Mouse (Mus musculus) adrenal gland, adult 18-20 months (tissue): ENCODE data around the gene Armh1. TPM values are rescaled to one million over a fixed set of nuclear protein-coding genes. Genes with fewer than 3 reads are reported as not detected.

Experiments
- DNase-seq, 2 experiments: peaks; one replicate each; pipeline ENCODE4 v3.0.0; 2021 to 2022; ENCODE audit warnings: low spot score in 2 of 2
- long read RNA-seq, 2 experiments: library from polyadenylated mRNA; stranded (forward); transcript quantifications; one replicate each; pipeline ENCODE4 v2.0.0; 2021
- total RNA-seq, 2 experiments: library from RNA; stranded (reverse); gene quantifications; 1 replicate in 1 of 2; 2 replicates in 1 of 2; pipeline ENCODE4 v1.2.3; 2021

Armh1 gene
- 1 to 10 TPM; 1.9 to 2.4 TPM for total RNA-seq
- long read RNA-seq, experiment 1, partial matches to known transcripts: 0 of 1 reads
- long read RNA-seq, experiment 1, other reads (novel, unspliced or antisense): 1 of 1 reads
- long read RNA-seq, experiment 2, partial matches to known transcripts: 2 of 6 reads
- long read RNA-seq, experiment 2, other reads (novel, unspliced or antisense): 2 of 6 reads

DNA sequence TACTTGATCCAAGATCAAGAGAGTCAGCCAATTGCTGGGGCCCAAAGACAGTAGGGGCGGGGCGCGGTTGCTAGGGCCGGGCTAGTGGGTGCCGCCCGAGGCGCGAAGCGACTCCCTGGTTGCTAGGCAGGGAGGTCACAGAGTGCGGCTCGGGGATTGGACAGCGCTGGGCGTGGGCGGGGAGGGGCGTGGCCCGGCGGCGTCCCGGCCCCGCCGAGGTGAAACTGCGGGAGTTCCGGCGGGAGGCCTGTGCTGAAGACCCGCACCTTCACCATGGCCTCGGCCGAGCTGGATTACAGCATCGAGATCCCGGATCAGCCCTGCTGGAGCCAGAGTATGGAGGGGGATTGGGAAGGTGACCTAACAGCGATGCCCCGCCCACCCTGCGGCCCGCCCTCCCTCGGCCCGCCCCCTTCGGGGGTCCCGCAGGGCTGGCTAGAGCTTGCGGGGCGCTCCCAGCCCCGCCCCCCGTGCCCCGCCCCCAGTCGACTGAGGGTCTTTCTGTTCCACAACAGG is at the start of gene Armh1, which contains the start of gene Tmem53:
Gene Armh1 (minus strand): TSS at position 325 of the 516 bp plus-strand sequence.
Gene Tmem53 (plus strand): TSS at position 151 of the 516 bp plus-strand sequence.
- peak; percentile 90 to 91 for DNase-seq

DNA sequence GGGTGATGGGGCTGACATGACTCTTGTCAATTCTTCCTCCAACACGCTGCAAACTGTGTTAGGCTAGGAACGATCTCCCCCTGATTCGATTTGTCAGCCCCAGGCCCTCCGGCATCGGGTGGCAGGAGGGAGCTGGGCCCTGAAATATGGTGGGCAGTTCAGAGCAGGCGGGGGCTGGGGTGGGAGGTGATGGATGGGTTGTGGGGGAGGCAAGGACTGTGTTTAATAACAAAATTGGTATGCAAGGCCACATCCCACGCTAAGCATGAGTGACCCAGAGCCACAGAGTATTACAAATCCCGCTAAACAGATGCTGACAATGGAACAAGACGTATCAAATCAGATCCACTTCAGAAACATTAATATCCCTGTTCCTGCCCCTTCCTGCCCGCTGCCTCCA is 48.0 kb upstream of the Armh1 start:
- no peak for DNase-seq

DNA sequence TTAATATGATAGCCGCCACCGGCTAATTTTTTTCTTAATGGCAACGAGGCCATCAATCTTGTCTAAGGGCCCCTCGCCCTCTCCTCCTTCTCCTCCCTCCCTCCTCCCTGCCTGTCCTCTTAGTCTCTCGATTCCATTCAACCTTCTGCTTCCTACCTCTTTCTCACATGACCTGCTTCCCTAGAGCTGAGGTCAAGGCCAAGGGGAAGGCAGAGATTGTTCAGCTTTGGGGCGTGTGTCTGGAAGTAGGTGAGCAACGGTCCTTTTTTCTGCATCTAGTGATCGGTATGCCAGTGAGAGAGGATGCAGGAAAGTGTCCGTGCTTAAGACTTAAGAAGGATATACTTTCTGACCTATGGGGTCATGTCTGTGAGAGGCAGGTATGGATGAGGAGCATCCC is 45.9 kb upstream of the Armh1 start:
- no peak for DNase-seq

GRCm38 (mm10) chr4:117296849-117297593 is 45.1 kb upstream of the Armh1 start:
- no peak for DNase-seq

- no peak for DNase-seq
Observed at GRCm38 (mm10) chr4:117291696-117292095, 39.8 kb upstream of the Armh1 start.

DNA sequence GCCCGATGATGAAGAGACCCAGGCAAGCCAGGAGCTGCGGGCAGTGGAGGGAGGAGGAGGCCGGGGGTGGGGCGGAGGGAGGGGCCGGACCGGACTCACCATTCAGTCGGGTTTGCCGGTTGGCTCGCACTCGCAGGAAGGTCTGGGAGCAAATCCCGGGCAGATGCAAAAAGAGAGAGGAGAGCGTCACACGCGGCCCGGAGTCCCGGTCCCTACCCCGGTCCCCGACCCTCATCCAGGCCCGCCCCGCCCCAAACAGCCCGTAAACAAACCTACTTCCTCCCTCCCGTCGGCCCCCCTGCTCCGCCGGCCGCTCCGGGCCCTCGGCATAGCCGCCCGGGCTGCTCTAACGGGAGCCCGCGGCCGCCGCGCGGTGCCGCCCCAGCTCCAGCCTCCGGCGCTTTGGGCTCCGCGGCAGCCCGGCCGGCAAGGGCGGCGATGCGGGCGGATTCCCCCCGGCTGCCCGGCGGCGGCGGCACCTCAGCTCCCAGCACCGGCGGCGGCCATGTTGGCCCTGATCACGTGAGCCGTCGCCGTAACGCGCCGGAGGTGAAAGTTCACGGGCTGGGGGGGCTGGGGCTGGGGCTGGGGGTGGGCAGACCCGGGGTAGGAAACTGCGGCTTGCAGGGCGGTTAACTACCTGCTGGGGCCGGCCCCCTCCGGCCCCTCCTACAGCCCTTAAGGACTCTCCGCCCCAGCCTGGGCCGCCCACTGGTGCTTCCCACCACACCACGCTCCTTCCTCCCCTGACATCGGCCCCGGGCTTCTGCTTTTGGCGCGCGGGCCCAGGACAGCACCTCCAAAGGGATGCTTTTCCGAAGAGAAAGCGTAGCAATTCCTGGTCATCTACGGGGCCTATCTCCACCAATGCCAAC is 37.2 kb upstream of the Armh1 start:
- DNase-seq: peak; percentile 77 to 81

DNA sequence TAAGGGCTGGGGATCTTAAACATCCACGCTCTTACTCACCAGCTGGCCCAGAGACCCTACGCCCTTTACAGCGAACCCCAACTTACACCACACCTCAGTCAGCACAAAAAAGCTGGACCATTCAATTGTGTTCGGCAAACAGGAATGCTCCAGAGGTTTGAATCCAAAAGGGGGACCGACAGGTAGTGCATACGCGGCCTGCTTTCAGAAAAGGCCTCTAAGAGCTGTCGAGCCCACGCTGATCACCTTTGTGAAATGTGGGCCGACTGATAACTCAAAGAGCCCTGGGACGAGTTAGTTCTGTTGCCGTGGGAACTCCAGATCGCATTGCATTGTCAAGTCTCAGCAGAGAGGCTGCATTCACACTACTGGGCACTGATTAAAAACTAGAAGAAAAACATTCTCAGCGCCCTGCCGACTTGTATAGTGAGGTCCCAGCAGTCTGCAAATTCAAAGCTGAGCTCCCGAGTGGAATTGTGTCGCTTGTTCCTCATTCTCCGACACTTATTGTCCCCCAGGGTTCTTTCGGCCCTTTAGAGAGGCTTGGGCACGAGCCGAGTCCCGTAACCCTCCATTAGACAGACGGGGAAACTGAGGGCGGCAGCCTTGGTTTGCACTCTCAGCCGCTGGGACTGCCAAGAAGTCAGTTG is 36.5 kb upstream of the Armh1 start:
- DNase-seq: no peak

DNA sequence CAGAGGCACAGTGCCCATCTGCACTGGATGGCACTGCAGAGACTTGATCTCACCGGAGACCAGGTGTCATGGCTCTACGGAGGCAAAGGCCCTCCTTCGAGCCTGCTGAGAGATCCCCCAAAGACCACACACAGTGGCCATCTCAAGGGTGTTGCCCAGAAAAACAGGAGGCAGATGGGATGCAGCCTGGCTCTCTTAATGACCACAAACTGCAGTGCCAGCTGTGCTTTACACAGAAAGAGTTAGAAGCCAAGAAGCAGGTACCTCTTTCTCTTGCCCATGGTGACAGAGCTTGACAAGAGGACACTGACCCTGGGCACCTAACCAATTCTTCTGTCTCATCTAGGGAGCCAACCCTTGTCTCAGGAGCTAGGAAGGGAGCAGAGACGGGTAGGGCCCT is 32.4 kb upstream of the Armh1 start:
- no peak for DNase-seq

DNA sequence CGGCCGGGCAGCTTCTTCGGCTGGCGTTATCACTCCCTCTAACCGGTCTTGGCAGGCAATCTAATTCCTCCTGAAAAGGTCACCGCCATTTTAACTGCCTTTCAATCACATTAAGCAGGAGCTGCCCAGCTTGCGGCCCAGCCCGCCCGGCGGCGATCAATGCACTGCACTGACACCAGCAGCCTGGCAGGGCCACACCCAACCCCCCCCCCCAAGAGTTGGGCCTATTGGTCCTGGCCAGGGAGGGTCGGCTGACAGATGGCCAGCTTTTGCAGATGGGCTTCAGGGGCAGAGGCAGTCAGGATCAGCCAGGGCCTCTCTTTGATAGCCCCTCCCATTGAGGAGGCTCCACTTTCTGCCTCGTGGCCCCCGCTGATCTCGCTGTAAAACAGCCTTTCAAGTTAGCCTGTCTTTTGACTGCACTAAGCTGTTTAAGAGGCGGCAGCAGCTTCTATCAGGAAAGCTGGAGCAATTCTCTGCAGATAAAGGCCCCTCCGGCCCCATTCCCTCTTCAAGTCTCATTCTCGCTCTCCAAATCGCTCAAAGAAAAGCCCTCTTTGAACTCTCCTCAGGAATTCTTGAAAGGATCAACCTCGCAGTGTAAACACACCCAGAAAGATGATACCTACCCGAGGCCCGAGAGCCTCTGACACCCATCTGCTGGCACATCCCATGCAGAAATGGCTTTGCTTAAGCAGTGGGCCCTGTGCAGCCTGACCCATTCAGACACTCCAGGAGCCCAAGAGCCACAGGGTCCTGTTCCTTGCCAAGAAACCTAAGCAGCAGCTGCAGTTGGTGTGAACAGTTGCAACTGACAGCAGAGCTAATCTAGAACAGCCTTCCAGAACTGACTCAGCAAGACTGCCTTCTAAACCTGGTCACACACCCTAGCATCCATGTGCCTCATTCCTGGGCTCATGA is 31.6 kb upstream of the Armh1 start:
- no peak for DNase-seq

DNA sequence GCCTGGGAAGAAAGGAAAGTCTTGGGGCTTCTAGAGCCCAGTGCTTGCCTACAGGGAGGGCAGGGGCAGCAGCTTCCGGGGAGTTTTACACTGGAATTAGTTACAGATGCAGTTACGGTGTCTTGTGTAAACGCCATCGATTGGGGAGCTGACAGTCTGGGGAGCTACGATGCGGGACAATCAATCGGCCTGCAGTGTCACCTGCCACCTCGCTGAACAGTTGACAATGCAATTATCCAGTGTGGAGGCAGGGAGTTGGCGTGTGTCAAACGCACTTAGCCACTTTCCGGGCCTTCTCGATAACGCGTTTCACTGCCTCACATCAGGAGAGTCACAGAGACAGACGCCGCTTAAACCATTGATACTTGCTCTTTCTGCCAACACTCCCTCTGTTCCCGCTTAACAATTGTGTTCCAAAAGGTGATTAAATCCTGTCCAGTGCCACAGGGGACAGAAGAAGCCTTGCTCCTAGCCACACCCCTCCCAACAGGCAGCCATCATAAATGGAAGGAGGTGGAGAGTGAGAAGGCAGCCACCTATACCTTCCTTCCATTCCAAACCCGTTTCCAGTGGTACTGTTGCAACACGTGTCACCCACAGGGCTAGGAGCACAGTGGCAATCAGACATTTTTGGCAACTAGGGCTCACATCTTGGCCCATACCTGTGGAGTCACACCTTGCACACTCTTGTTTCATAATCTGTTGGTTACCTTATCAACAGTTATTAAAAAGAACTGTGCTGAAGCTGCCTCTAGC is 29.3 kb upstream of the Armh1 start:
- DNase-seq: no peak

- DNase-seq: no peak
Observed at GRCm38 (mm10) chr4:117280397-117280930, 28.5 kb upstream of the Armh1 start.

- no peak for DNase-seq
Observed at GRCm38 (mm10) chr4:117279253-117279642, 27.3 kb upstream of the Armh1 start.

DNA sequence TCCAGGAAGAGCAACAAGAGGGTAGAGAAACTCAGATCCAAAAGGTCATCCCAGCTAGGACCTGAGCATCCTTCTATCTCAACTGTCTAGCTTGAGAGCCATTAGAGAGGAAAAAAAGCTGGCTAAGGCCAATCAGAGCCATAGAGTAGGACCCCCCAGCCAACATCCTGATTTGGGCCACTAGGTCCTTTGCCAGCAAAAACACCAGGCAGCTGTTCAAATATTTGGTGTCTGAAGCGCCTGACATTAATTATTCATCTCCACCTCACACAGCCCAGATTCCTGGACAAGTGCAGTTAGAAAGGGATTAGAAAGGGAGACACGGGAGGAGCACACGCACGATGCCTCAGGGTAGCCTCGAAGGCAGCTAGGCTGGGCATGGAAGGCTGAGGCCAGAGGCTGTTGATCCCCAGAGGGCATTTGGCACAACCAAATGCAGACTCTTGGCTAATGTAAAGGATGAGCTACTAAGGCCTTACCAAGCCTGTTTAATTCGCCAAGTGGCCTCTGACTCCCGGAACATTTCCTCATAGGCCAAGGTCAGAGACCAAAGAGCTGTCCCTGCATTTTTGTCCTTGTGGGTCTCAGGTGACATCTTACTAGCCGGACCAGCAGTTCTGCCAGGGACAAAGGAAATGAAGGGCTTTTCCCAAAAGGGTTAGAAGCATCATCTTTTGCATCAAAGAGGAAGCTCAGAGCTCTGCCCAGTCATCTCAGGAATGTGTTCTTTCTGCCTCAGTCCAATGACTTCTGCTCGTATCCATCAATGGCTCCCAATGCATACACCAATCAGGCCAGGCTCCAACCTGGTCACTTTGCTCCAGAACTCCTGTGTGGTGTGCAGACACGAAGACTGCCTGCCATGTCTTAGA is 26.7 kb upstream of the Armh1 start:
- DNase-seq: no peak

GRCm38 (mm10) chr4:117277687-117278086 is 25.8 kb upstream of the Armh1 start:
- peak in 1 of 2 experiments; percentile 51 for DNase-seq

- no peak for DNase-seq
Observed at GRCm38 (mm10) chr4:117277021-117277420, 25.1 kb upstream of the Armh1 start.

- no peak for DNase-seq
Observed at GRCm38 (mm10) chr4:117276281-117276711, 24.4 kb upstream of the Armh1 start.

- DNase-seq: no peak
Observed at GRCm38 (mm10) chr4:117274720-117275119, 22.8 kb upstream of the Armh1 start.

- no peak for DNase-seq
Observed at GRCm38 (mm10) chr4:117272459-117272858, 20.5 kb upstream of the Armh1 start.
